Mouse (Mus musculus): Measurements from ENCODE around the gene Lyg2.

DNA sequence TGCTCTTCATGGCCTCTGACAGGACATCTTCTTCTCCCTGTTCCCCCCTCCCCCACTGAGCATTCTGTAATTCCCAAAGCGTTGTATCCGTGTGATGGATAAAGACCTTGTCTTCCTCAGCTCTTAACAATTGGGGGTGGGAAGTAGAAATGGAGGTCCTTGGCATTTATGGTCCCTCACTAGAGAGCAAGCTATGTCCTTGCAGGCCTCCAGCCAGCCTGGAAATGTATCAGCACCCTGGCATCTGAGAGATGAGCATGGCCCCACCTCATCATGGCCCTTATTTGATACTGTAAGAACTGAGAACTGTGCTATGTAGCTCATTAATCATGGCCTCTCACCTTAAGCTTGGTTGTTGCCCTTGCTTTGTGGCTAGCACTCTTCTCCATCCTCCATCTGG lies 39.0 kb upstream of the Lyg2 start:
- no peak for TF ChIP-seq GATA1 (IDR thresholded peaks at IDR 0.05; ENCODE audit: low read length)
- no peak for TF ChIP-seq TAL1 (IDR thresholded peaks at IDR 0.05; ENCODE audit: low read length)
